Mouse (Mus musculus) bone marrow, adult 2 months (tissue): ENCODE results near the gene Tmem182.

Experiments
- CTCF ChIP-seq: fragments of 200-500 bp; IDR thresholded peaks from 2 replicates; pipeline ENCODE4 v1.5.1; 2011; ENCODE audit warnings: low read length, control low read depth; ENCODE audit not compliant: control insufficient read depth, insufficient read depth
- POLR2A ChIP-seq: fragments of 200-500 bp; IDR thresholded peaks from 2 replicates; pipeline ENCODE4 v1.6.1; 2011; ENCODE audit warnings: low read depth, mild to moderate bottlenecking, control low read depth, low read length, borderline replicate concordance; ENCODE audit not compliant: control insufficient read depth

- TF ChIP-seq POLR2A (no peak), CTCF (no peak)
Observed at GRCm38 (mm10) chr1:40759751-40760445, 45.5 kb upstream of the Tmem182 start.
